Mouse (Mus musculus): Measurements from ENCODE around the gene Gm17660. TPM values are rescaled to one million over a fixed set of nuclear protein-coding genes. Genes with fewer than 3 reads are reported as not detected.

Gm17660 gene
- polyA plus RNA-seq, 1 experiment from 2014 or later: not detected

DNA sequence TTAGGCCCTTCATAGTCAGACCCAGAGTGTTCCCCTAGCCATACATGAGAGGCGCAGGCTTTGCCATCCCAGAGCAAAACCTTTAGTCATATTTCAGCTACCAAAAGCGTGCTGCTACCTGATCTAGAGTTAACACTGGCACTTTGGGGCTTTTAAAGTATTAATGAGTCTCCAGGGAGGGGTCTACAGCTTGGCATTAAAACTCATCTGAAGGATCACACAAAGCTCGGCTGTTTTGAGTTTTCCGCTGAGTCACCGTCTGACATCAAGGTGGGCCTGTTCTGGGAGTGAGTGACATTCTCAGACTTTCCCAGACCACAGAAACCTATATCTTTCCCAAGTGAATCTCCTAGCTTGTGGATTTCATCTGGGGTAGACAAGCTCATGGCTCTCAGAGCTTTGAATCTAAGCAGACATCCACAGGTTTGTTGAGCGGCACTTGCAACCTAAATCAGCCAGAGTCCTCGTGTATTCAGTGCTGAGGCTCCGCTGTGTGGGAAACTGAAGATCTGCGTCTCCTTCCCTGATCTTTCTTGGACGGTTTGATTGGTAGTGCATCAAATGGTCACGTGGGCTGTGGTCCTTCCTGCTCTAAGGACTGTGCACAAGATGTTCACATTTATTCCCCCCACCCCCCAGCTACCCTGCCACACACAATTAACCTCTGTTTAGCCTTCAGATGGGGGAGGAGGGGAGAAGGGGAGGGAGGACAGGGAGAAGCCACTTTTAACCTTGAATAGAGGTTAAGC lies 30.9 kb upstream of the Gm17660 start:
- Histone ChIP-seq H3K4me1 (peaks cover 68% of the 10 kb centered on the region), H3K36me3 (no peaks in the 10 kb centered on the region), H3K9me3 (replicated peaks) (no peaks in the 10 kb centered on the region), H3K4me3 (peak overlapping the region; percentile 24; the same call in 1 of the 2 replicates), H3K27ac (peak overlapping the region; percentile 63; the same call in 1 of the 2 replicates), H3K27me3 (ENCODE audit: low read depth, poor library complexity, severe bottlenecking) (no peaks in the 10 kb centered on the region)
- peak; percentile 41 for DNase-seq (ENCODE audit: low spot score)
- WGBS: 52% methylated on average over 11 of the region's 11 CpGs

DNA sequence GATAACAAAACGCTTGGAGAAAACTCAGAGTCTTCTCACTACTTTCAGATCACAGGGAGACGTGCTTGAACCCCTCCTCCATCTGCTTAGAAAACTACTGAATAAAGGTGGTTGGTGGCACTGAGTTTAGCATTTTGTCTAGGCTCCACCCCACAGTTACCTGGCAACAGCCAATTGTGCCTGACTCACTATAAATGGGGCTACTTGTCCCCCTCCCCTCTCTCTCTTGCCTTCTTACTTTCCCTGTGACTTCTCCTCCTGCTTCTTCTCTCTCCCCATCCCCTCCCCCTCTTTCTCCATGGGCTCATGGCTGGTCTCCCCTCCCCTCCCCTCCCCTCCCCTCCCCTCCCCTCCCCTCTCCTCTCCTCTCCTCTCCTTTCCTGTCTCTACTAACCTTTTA lies 26.7 kb upstream of the Gm17660 start:
- WGBS: 76% methylated on average over 2 of the region's 2 CpGs
- DNase-seq (ENCODE audit: low spot score): no peak
- H3K4me1 ChIP-seq: peaks cover 46% of the 10 kb centered on the region
- no peaks in the 10 kb centered on the region for H3K27me3 ChIP-seq (ENCODE audit: low read depth, poor library complexity, severe bottlenecking)
- H3K9me3 ChIP-seq (replicated peaks): no peaks in the 10 kb centered on the region
- H3K36me3 ChIP-seq: no peaks in the 10 kb centered on the region
- H3K4me3 ChIP-seq: no peak overlapping the region
- no peak overlapping the region for H3K27ac ChIP-seq

DNA sequence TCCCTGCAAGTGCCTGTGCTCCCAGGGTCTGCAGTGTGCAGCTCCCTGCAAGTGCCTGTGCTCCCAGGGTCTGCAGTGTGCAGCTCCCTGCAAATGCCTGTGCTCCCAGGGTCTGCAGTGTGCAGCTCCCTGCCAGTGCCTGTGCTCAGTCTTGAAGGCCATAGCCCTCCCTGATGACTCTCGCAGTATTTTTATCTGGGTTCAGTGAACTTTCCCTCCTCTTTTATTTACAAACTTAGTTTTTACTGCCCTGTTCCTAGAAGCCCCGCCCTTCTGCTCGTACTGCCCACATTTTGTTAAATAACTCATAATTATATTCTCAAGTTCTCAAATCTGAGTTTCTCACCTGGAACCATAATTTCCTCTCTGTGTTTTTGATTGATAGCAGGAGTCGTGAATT lies 25.8 kb upstream of the Gm17660 start:
- 76% methylated on average over 4 of the region's 4 CpGs for WGBS
- Histone ChIP-seq H3K9me3 (replicated peaks) (no peaks in the 10 kb centered on the region), H3K36me3 (no peaks in the 10 kb centered on the region), H3K4me3 (no peak overlapping the region), H3K27ac (no peak overlapping the region), H3K4me1 (peaks cover 36% of the 10 kb centered on the region), H3K27me3 (ENCODE audit: low read depth, poor library complexity, severe bottlenecking) (no peaks in the 10 kb centered on the region)
- DNase-seq (ENCODE audit: low spot score): no peak

DNA sequence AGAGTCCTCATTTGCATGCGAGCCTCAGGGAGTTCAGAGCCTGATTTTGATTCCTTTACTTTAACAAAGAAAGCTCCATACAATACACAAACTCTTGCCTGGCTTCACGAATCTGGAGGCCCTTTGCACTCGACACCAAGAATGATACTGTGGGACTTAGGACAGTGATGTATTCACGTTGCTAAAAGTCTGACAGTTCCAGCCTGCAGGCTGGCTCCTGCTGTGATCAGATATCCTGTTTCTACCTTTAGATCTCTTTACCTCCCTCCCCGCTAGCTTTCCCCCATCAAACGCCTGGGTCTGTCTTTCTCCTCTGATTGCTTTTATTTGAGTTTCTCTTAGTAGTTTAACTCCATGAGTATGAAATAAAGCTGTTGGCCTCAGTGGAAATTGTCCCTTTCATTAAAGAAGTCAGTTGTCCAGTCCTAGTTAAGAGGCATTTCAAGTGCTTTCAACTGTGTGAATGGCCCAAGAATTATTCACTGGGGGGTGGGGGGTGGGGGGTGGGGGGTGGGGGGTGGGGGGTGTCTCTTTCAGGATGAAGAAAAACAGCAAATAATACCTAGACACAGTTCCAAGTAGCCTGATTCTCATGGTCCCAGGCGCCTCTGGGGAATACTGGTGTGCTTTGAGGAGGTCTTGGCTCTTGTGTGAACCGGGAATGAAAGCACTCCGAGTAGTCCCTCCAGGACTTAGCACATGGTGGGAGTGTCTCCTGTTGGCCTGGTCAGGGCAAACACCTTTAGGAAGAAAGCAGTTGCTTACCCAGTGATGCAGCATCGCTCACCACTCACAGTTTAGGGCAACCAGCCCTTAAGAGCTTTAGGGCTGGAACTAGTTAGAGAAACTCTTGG lies 24.5 kb upstream of the Gm17660 start:
- DNase-seq (ENCODE audit: low spot score): no peak
- Histone ChIP-seq H3K36me3 (no peaks in the 10 kb centered on the region), H3K9me3 (replicated peaks) (no peaks in the 10 kb centered on the region), H3K4me3 (no peak overlapping the region), H3K27me3 (ENCODE audit: low read depth, poor library complexity, severe bottlenecking) (no peaks in the 10 kb centered on the region), H3K4me1 (peaks cover 29% of the 10 kb centered on the region), H3K27ac (peak overlapping the region; percentile 64)
- WGBS: 18% methylated on average over 10 of the region's 10 CpGs

DNA sequence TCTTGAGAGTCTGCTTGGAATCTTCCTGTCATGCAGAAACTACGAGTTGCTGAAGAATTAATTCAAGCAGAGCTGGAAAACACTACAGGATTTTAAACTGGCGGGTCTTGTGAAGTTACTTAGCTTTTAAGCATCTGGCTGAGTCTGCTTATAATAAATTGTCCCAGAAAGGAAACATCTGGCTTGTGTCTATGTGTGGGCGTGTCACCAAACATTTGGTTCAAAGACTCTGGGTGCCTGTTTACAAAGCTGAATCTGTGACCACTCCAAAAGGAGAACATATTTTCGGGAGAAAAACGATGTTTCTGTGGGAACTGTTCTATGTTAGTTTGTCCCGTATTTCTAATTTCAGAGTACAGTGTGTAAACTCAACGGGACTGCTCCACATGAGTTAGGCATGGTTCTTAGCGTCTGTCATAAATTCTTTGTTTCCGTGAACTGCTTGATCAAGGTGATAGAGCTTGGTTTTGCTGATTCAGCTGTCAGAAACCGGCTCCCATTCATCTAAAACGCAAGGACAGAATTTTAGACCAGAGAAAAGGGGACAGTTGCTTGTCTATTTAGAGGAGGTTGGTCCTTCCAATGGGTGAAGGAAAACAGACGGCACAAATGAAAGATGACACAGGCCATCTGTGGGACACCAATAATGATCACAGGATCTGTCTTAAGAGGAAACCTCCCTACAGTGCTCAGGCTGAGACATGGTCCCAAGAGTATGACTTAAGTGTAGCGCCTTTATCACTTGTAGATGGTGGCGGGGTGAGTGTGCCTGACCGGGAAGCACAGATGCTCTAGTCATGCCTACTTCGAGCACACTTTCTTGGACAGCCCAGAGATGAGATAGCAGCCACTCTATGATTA lies 18.9 kb upstream of the Gm17660 start:
- H3K27ac ChIP-seq: peak overlapping the region; percentile 43; the same call in 1 of the 2 replicates
- WGBS: 64% methylated on average over 16 of the region's 16 CpGs
- H3K36me3 ChIP-seq: no peaks in the 10 kb centered on the region
- peak; percentile 36 for DNase-seq (ENCODE audit: low spot score)
- peak overlapping the region; percentile 6; the same call in 1 of the 2 replicates for H3K4me3 ChIP-seq
- H3K9me3 ChIP-seq (replicated peaks): no peaks in the 10 kb centered on the region
- H3K4me1 ChIP-seq: peaks cover 17% of the 10 kb centered on the region
- no peaks in the 10 kb centered on the region for H3K27me3 ChIP-seq (ENCODE audit: low read depth, poor library complexity, severe bottlenecking)

DNA sequence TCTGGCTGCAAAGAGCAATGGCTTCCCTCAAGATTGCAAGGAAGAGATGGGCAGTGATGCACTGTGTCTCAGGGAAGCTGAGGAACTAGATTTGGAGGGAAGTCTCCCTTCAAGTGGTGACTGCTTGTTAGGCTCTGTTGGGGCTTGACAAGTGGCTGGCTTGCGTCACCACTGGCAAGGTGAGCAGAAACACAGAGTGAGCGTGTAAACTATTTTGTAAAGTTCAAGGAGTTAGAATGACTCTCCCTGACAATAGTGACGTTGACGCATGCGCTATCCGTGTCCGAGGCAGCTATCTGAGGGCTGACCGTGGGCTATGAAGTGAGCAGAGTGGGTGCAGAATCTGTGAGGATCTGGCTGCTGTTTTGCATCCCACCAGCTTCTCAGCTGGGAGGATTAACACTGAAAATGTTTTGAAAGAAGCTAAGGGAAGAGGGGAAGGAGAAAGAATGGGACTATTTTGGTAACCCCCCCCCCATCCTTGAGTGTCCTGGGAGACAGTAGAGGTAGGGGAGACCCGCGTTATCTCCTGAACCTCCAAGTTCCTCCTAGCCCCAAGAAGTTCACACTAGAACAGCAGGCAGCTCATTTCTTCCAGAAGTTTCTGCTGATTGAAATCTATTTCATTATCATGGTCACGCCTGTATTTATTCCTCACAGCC lies 18.1 kb upstream of the Gm17660 start:
- no peaks in the 10 kb centered on the region for H3K9me3 ChIP-seq (replicated peaks)
- H3K27me3 ChIP-seq (ENCODE audit: low read depth, poor library complexity, severe bottlenecking): no peaks in the 10 kb centered on the region
- no peak overlapping the region for H3K4me3 ChIP-seq
- 70% methylated on average over 11 of the region's 11 CpGs for WGBS
- H3K27ac ChIP-seq: peak overlapping the region; percentile 43
- H3K4me1 ChIP-seq: peaks cover 17% of the 10 kb centered on the region
- no peaks in the 10 kb centered on the region for H3K36me3 ChIP-seq
- DNase-seq (ENCODE audit: low spot score): peak; percentile 31

DNA sequence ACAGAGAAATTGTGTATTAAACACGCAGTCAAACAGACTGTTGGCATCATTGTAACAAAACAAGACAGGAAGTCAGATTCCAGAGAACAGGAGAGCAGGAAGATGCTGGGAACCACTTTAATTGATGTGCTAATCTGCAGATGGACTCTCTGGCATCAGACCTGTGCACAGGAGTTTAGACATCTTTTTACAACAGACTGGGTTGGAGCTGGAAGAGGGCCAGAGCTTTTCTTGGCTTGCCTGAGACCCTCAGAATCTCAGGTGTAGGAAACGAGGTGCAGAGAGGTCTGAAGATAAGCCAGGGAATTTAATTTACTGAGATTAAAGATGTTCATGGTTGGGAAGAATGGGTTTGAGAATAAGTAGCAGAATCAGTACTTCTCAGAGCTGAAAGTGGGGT lies 12.3 kb upstream of the Gm17660 start:
- WGBS: 93% methylated on average over 2 of the region's 2 CpGs
- H3K27me3 ChIP-seq (ENCODE audit: low read depth, poor library complexity, severe bottlenecking): no peaks in the 10 kb centered on the region
- no peak overlapping the region for H3K4me3 ChIP-seq
- H3K36me3 ChIP-seq: no peaks in the 10 kb centered on the region
- no peaks in the 10 kb centered on the region for H3K4me1 ChIP-seq
- H3K9me3 ChIP-seq (replicated peaks): no peaks in the 10 kb centered on the region
- no peak overlapping the region for H3K27ac ChIP-seq
- DNase-seq (ENCODE audit: low spot score): no peak

DNA sequence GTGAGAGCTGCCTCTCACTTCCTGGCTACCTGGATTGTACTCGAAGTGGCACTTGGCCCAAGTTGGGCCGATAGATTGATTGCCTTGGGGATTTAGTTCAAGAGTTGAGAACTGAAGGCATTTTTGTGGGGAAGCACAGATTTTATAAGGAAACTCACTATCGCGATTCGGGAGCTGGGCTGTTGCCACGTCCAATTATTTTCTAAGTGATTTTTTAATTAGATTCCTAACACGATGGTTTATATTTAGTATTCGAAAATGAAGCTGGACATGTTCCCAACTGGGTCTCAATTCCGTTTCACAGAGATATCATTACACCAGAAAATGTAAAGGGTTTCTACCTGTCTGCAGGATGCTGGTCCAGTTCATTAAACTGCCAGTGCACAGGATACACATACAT lies 8.0 kb upstream of the Gm17660 start:
- 93% methylated on average over 9 of the region's 9 CpGs for WGBS
- Histone ChIP-seq H3K4me3 (no peak overlapping the region), H3K9me3 (replicated peaks) (no peaks in the 10 kb centered on the region), H3K36me3 (no peaks in the 10 kb centered on the region), H3K4me1 (no peaks in the 10 kb centered on the region), H3K27me3 (ENCODE audit: low read depth, poor library complexity, severe bottlenecking) (no peaks in the 10 kb centered on the region), H3K27ac (no peak overlapping the region)
- DNase-seq (ENCODE audit: low spot score): no peak

DNA sequence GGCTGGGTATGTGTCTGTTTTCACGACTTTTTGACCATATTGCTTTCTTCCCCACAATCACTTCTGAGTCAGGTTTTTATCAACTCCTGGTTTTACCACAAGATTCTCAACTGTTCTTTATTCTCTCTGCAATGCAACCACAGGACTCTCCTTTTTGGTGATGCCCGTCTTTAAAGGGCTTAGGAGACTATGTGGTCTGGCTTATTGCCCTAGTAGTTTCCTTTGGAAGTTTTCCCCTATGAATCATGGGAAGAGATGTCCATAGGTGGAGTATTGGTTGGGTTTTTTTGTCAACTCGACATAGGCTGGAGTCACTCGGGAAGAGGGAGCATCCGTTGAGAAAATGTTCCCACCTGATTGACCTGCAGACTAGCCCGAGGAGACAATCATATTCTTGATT lies 3.3 kb upstream of the Gm17660 start:
- H3K27me3 ChIP-seq (ENCODE audit: low read depth, poor library complexity, severe bottlenecking): no peaks in the 10 kb centered on the region
- DNase-seq (ENCODE audit: low spot score): no peak
- H3K36me3 ChIP-seq: no peaks in the 10 kb centered on the region
- H3K4me3 ChIP-seq: no peak overlapping the region
- H3K27ac ChIP-seq: no peak overlapping the region
- no peaks in the 10 kb centered on the region for H3K9me3 ChIP-seq (replicated peaks)
- 91% methylated on average over 6 of the region's 6 CpGs for WGBS
- H3K4me1 ChIP-seq: peaks cover 8% of the 10 kb centered on the region; the same call in 1 of the 2 replicates

DNA sequence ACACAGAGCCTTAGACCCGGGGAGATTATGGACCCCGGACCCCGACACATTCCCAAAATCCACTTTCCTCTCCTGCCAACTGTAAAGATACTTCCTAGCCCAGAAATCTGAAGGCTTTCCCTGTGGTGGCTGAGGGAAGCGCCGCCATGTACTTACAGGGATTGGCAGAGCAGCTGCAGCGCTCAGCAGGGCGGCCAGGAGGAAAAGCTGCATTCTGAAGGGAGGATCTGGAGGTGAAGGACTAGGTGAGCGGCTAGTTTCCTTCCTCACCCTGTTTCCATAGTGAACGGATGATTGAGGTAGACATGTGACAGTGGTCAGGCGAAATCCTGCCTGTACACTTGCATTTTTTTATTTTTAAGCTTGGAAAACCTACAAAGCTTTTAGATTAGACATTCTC lies 1.0 kb downstream of the Gm17660 start:
- Histone ChIP-seq H3K9me3 (replicated peaks) (no peaks in the 10 kb centered on the region), H3K4me1 (peaks cover 14% of the 10 kb centered on the region), H3K36me3 (no peaks in the 10 kb centered on the region), H3K27ac (no peak overlapping the region), H3K4me3 (no peak overlapping the region), H3K27me3 (ENCODE audit: low read depth, poor library complexity, severe bottlenecking) (no peaks in the 10 kb centered on the region)
- DNase-seq (ENCODE audit: low spot score): no peak
- WGBS: 28% methylated on average over 10 of the region's 10 CpGs

DNA sequence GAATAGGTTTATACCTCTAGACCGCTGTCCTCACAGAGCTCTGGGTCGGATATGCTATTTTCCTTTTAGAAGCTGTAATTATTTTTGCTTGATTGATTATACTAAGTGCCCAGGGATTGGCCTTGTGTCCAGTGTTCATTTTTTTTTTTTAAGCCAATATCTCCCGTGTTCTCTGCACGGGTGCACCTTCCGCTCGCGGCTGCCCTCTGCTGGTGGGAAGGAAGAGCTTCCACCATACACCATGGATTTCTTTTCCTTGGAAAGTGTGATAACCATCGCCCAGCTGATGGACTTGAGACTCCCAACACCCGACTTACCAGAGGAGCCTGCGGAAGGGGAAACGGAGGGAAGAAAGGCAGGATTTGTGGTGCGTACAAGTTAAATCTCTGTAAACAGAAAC lies 3.0 kb downstream of the Gm17660 start:
- WGBS: 35% methylated on average over 12 of the region's 12 CpGs
- no peak overlapping the region for H3K4me3 ChIP-seq
- peaks cover 14% of the 10 kb centered on the region for H3K4me1 ChIP-seq
- H3K27me3 ChIP-seq (ENCODE audit: low read depth, poor library complexity, severe bottlenecking): no peaks in the 10 kb centered on the region
- DNase-seq (ENCODE audit: low spot score): peak; percentile 80
- no peaks in the 10 kb centered on the region for H3K36me3 ChIP-seq
- no peak overlapping the region for H3K27ac ChIP-seq
- H3K9me3 ChIP-seq (replicated peaks): no peaks in the 10 kb centered on the region

DNA sequence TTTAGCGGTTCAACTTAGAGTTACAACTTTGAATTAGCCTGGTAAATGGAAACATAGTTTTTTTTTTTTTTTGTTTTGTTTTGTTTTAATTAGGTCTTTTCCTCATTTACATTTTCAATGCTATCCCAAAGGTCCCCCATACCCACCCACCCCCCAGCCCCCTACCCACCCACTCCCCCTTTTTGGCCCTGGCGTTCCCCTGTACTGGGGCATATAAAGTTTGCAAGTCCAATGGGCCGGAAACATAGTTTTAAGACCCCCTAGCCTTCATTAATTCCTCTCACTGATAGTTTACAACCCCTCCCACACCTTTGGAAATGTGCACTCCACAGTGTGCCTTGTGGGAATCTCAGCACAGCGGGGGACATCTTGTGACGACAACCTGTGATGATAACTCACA lies 3.8 kb downstream of the Gm17660 start:
- WGBS: 91% methylated on average over 5 of the region's 5 CpGs
- H3K27ac ChIP-seq: no peak overlapping the region
- H3K36me3 ChIP-seq: no peaks in the 10 kb centered on the region
- H3K27me3 ChIP-seq (ENCODE audit: low read depth, poor library complexity, severe bottlenecking): no peaks in the 10 kb centered on the region
- H3K4me3 ChIP-seq: no peak overlapping the region
- DNase-seq (ENCODE audit: low spot score): no peak
- H3K9me3 ChIP-seq (replicated peaks): no peaks in the 10 kb centered on the region
- peaks cover 14% of the 10 kb centered on the region for H3K4me1 ChIP-seq

Data from limb, embryonic 10.5 days (tissue).